19 mouse cellular contexts compared by ENCODE assay signal in genomic region chr2:16576566-16576965, GRCm38 (mm10).
"Had no signal": no experiment of that assay in that cellular context is flagged by ENCODE, and none has a peak within 500 bp of the region (broad histone marks: within the 10 kb centered on the region; RNA-seq: fewer than 3 reads in every experiment).

No protein-coding gene starts in this region.

- H3K27me3 ChIP-seq: limb, embryonic 12.5 days; limb, embryonic 15.5 days; liver, embryonic 13.5 days; midbrain, embryonic 12.5 days; midbrain, embryonic 15.5 days; neural tube, embryonic 13.5 days; stomach, embryonic 15.5 days had no signal

- H3K9me3 ChIP-seq: limb, embryonic 12.5 days; limb, embryonic 15.5 days; liver, embryonic 13.5 days; midbrain, embryonic 12.5 days; midbrain, embryonic 15.5 days; neural tube, embryonic 13.5 days; stomach, embryonic 15.5 days had no signal

- H3K9ac ChIP-seq: limb, embryonic 12.5 days; limb, embryonic 15.5 days; liver, embryonic 13.5 days; midbrain, embryonic 12.5 days; midbrain, embryonic 15.5 days; neural tube, embryonic 13.5 days; stomach, embryonic 15.5 days had no signal

- H3K4me1 ChIP-seq: liver, embryonic 13.5 days; midbrain, embryonic 12.5 days; midbrain, embryonic 15.5 days; neural tube, embryonic 13.5 days; stomach, embryonic 15.5 days had no signal

- ATAC-seq: hindbrain, postnatal 0 days; inflammation-experienced regulatory T-cells, adult 6 months; intestine, embryonic 16.5 days; midbrain, embryonic 15.5 days had no signal

- H3K4me2 ChIP-seq: limb, embryonic 12.5 days; limb, embryonic 15.5 days; liver, embryonic 13.5 days; midbrain, embryonic 12.5 days; midbrain, embryonic 15.5 days; neural tube, embryonic 13.5 days; stomach, embryonic 15.5 days had no signal

- H3K4me3 ChIP-seq: limb, embryonic 12.5 days; limb, embryonic 15.5 days; liver, embryonic 13.5 days; midbrain, embryonic 12.5 days; midbrain, embryonic 15.5 days; myocyte; neural tube, embryonic 13.5 days; stomach, embryonic 15.5 days had no signal

- H3K27ac ChIP-seq: hindbrain, postnatal 0 days; limb, embryonic 12.5 days; limb, embryonic 15.5 days; liver, embryonic 13.5 days; midbrain, embryonic 12.5 days; midbrain, embryonic 15.5 days; neural tube, embryonic 13.5 days; stomach, embryonic 15.5 days had no signal

- H3K36me3 ChIP-seq: limb, embryonic 12.5 days; limb, embryonic 15.5 days; liver, embryonic 13.5 days; midbrain, embryonic 12.5 days; midbrain, embryonic 15.5 days; neural tube, embryonic 13.5 days; stomach, embryonic 15.5 days had no signal

- DNase-seq: left cerebral cortex, postnatal 4 days; liver, embryonic 13.5 days; lung, adult 2 months; lung, postnatal 14 days; lung, postnatal 4 days; retina, postnatal 1 day; right cerebral cortex, postnatal 25 days; spleen, adult 18-20 months; thymus, postnatal 25 days had no signal
